Mouse (Mus musculus) retina, adult 2 months (tissue): ENCODE measurements around the gene Klhl40.
A peak's percentile ranks its signal among the peaks of the same experiment; 100 is the strongest.

Source experiments
- DNase-seq: peaks from one replicate; pipeline ENCODE4 v3.0.0-alpha.2; 2012; ENCODE audit warnings: low read depth, low spot score

Klhl40 gene

DNA sequence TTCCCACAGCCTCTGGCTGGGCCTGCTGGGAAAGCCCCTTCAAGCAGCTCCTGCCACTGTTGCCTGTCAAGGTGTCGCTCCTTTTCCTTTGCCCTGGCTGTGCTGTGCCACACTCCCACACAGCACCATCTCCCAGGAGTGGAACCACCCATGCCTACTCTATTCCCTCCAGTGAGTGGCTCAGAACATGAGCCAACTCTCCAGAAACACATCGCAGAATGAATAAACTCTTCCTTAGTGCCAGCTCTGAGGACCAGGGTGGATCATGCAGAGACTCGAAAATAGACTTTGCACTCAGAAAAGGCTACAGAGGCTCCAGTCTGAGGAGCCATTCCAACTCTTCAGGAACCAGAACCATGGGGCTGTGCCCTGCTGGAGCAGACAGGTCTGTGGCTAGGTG is 48.9 kb downstream of the Klhl40 start:
- DNase-seq: no peak

DNA sequence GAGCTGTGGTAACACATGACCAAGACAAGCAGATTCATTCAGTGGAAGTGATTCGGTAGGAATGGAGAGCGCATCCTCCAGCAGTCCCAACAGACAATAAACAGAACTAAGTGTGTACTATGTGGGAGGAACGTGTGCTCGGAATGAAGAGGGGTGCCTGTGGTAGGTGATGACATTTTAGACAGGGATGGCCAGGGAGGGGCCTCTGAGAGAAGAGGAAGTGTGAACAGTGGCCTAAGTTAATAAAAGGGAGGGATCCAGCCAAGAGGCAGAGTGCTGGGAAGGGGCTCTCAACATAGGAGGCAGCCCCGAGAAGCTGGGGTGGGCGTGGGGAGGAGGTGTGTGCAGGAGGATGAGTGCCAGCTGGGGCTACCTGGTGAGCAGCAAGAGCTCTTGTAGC is 50.9 kb downstream of the Klhl40 start:
- DNase-seq: no peak

DNA sequence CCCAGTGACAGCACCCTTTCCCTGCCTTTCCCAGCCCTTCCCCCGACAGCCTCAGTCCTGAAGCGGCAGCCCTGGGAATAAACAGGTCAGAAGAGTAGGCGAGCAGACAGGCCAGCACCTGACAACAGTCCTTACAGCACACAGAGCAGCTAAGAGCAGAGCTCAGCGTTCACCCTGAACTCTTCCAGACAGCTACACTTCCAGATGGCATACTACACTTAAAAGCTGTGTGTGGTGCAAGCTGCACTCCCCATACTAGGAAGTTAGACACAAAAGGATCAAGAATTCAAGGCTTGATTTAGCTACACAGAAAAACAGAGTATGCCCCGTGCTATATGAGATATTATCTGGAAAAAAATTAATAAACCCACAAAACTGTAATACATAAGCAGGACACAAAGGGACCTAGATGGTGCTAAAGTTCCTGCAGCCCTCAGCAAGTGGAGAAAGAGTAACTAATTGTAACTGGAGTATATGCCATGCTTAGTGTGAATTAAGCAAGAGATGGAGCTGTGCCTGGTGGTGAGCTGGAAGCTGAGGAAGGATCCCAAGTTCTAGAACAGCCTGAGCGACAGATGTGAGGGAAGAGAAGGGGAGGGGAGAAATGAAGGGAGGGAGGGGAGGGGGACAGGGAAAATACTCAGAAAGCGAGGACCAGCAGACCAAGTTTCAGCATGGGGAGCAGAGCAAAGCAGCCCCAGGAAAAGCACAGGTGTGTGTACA is 52.0 kb downstream of the Klhl40 start:
- no peak for DNase-seq

DNA sequence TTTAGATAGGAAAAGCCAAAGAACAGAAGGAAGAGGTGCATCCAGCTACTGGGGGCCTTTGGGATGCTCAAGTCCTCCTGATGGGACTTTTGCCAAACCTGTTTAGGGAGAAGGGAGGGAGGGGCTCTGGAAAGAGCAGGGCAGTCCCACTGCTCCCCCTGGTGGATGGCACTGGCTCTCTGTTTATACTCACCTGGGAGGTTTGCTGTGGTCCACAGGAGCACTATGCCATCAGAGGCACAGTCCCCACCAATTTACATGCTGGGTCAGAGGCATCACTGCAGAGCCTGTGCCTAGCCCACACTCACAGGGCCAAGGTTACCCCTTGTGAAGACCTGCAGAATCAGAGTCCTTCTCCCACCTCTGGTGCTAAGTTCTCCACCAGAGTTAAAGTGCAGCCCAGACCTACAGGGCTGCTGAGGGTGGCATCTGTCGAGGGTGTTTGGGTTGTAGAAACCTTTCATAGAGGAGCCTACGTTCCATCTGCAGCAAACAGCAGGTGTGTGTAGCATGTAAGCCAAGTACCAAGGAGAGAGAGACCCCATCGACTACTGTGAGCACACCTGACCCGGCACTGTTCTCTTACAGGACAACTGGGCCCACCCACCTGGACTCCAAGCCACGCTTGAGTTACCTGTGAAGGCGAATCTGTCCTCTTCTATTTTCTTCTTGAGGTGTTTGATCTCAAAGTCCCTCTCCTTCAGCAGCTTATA is 53.0 kb downstream of the Klhl40 start:
- no peak for DNase-seq

DNA sequence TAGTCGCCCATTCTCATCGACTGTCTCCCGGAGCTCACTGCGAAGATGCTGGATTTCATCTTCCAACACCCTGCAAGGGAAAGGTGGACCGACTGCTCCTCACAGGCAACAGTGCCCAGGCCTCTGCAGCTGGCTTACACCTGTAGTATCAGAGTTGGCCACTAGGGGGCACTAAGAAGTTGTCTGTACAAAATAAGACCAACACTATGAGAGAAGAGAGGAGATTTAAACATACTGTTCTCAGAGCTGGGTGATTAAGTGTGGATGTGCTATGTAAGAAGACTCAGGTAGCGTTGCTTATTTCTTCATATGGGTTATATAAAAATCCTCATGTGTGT is 53.5 kb downstream of the Klhl40 start:
- peak; percentile 71 for DNase-seq
